Mouse (Mus musculus) cerebellum, adult 11 months (tissue): ENCODE measurements around the gene Aqp11.

ENCODE experiments used
- DNase-seq: peaks from one replicate; pipeline ENCODE4 v3.0.0; 2022

Gene Aqp11

GRCm38 (mm10) chr7:97747176-97747707, 9.2 kb upstream of the Aqp11 start:
- no peak for DNase-seq

DNA sequence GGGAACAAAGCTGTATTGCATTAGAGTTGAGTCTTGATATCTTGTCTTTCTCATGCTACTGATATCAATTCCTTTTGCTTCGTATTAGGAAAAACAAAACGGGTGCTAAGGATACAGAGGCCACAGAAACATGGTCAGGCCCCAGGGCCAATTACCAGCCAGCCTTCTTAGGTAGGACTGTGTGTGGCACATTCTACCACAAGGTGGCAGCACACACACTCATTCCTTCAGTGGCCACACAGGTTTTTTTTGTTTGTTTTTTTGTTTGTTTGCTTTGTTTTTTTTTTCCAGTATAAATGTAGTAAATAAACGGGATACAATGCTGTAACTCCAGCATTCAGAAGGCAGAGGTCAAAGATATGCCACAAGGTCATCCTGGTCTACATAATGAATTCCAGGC, 7.2 kb upstream of the Aqp11 start:
- peak; percentile 47 for DNase-seq

GRCm38 (mm10) chr7:97741756-97742291, 3.7 kb upstream of the Aqp11 start:
- no peak for DNase-seq

DNA sequence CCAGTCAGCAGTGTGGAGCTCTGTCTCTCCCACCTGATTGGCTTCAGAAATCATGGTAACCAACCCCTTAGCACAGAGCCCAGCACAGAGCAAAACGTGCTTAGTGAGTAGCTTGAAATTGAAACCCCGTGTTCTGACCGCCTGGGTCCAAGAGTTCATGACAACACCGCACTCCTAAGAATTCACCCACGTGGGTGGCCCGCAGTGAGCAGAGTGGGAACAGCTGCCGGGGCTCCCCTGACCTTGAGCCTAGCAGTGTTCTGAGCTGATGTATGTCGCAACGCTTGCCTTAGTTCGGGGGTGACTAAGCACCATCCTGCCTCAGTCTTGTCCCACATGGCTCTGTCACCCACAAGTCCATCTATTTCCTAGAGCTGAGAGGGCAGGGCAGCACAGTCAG, 2.9 kb upstream of the Aqp11 start:
- DNase-seq = no peak

- no peak for DNase-seq
Observed at GRCm38 (mm10) chr7:97737256-97737637, 842 bp downstream of the Aqp11 start.

GRCm38 (mm10) chr7:97735886-97736420, 2.1 kb downstream of the Aqp11 start:
- no peak for DNase-seq

DNA sequence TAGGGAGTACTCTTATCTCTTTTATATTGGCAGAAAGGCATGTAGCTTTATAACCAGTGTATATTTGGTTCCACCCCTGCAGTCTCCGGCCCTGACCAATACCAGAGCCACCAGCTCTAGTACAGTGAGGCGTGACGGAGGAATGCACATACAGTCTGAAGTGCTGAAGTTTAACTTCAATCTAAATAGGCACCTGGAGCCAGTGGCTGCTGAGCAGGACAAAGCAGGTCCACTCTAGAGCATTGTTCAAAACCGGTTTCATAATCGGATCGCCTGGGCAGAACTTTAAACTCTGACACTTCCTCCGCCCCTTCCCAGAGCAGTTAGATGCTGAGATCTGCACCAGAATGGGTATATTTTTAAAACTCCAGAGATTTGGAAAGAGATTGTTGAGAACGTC, 3.1 kb downstream of the Aqp11 start:
- no peak for DNase-seq

DNA sequence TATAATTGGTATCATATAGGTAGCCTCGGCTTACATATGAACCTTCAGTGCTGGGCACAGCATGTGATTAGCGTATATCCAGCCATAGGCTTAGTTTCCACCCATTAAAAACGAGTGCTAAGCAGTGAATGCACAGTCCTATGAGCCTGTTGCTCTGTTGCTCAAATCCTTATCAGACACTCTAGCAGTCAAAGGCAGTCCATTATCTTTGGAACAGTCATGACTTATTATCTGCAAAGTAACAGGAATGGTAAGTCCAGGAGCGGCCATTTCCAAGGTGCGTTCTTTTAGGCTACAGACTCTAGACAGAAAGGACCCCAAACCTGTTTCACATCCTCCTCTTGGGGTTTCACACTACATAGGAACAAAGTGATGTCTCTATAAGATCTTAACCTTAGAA, 4.5 kb downstream of the Aqp11 start:
- no peak for DNase-seq

DNA sequence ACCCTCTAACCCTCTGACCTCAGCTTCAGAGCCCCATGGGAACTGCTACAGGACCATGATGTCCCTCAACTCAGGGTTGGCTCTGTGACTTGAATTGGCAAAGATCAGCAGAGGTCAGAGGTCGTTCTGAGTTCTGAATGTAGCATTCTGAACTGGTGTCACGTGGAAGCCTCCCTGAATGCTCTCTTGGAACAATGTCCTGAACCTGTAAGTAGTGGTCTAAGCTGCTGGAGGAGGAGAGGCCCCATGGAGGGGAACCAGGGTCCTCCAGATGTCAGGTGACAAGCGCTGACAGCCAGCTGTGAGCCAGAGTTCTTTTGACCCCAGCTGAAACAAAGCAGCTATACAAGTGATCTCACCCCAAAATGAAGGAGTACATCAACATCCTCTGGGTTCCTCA, 7.7 kb downstream of the Aqp11 start:
- DNase-seq = no peak

DNA sequence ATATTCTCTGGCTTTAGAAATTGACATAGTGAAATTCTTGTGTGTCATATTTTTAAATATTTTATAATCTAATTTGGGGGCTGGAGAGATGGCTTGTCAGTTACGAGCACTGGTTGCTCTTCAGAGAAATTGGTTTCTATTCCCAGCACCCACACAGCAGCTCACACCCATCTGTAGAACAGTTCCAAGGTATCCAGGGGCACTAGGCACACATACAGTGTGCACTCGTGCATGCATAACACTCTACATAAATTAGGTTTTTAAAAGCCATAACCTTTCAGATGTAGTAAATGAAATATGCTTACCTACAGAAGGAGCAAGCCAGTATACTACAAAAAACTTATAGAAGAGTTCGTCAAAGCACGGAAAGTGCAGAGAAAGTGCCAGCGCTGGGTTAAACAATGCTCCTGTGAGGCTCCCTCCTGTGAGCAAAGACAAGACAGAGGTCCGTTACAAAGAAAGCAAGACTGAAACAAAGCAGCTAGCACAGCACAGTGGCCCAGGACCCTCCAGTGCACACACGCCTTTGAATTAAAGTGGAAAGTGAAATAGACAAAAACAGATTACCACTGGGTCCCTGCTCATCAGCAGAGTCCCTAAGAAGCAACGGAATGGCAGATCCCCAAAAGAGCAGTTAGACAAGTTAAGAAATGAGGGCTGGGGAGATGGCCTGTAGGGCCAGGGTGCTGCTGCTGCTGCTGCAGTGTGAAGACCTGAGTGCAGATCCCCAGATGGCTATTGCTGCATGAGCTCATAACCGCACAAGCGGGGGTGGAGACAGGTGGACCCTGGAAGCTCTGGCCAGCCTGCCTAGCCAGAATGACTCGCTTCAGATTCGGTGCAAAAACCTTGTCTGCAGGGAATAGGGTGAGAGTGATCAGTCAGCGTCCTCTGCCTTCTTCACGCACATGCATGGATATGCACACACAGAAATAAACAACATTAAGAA, 9.1 kb downstream of the Aqp11 start:
- DNase-seq = no peak

- DNase-seq = no peak
Observed at GRCm38 (mm10) chr7:97726778-97727177, 11.3 kb downstream of the Aqp11 start.

GRCm38 (mm10) chr7:97726080-97726479, 12.0 kb downstream of the Aqp11 start:
- no peak for DNase-seq

DNA sequence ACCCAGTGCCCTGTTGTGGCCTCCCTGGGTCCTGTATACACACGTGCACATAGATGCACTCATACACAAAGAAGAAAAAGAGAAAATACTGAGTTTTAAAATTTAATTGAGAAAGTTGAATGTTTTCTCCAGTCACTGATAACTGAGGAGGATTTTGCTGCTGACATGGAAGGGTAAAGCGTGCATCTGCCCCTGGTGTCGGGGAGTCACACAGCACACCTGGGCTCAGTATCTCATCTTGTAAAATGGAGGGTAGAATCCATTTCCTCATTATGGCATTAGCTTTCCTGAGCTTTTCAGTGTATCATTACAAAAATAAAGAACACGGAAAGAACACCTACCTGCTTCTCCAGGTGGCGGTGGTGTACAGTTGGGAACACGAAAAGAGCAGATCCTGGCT, 12.7 kb downstream of the Aqp11 start:
- DNase-seq = no peak

- no peak for DNase-seq
Observed at GRCm38 (mm10) chr7:97723646-97724538, 14.2 kb downstream of the Aqp11 start.

DNA sequence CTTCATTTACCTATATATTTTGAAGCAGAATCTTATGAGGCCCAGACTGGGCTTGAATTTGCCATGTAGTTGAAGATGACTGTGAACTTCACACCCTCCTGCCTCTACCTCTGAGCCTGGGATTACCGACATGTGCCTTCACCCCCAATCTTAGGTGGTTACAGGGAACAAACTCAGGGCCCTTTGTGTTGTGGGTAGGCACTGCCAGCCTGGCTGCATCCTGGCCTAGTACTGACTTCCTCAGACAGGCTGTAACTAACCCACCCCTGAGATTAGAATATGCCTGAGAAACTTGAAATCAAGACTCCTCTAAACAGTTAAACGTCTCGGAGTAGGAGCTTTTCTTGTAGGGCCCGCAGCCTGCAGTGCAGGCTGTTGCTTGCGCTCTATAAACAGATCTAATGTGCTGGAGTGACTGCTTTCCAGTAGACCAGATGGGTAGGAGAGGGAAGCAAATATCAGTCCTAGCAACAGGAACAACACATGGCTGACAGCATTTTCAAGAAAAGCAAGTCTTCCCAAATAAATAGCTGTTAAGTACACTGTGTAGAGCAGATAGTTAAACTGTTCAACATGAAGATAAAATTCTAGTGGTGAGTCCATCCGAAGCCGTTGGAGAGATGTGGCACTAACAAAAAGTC, 15.7 kb downstream of the Aqp11 start:
- DNase-seq = no peak

DNA sequence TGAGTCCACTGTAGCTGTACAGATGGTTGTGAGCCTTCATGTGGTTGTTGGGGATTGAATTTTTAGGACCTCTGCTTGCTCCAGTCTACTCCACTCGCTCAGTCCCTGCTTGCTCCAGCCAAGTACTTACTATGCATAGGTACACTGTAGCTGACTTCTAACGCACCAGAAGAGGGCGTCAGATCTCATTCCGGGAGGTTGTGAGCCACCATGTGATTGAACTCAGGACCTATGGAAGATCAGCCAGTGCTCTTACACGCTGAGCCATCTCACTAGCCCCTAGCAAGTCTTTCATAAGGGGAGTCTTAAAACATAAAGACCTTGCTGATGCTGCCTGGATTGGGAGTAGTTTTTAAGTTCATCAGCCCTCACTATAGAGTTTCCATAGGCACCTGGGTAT, 18.0 kb downstream of the Aqp11 start:
- DNase-seq = no peak

DNA sequence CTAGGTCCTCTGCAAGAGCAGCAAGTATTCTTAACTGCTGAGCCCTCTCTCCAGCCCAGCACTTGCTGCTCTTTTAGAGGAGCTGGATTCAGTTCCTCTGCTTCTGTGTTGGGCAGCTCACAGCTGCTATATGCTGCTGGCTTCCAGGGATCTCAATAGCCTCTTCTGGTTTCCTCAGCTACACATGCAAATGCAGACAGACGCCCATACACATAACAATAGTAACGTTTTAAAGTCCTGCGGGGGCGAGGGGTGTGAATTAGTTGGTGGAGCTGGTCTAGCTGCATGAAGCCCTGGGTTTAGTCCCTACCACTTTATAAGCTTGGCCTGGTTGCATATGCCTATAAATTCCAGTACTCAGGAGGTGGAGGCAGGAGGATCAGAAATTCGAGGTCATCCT, 19.0 kb downstream of the Aqp11 start:
- no peak for DNase-seq

DNA sequence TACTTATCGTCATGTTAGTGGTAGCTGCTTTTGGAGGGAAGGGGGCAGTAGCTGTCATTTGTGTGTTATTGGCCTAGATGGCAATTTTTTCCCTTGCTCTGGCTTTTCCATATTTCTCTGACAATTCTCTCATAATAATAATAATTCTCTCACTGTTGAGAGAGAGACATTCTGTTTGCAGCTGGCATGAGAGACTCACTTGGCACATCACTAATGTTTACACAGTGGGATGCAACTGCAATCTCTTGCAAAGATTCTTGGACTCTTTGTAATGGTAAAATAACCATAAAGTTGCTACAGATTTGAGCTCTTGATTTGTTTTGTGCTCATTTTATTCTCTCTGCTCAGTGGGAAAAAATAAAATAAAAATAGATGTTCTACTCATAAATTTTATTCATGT, 20.8 kb downstream of the Aqp11 start:
- DNase-seq = no peak

DNA sequence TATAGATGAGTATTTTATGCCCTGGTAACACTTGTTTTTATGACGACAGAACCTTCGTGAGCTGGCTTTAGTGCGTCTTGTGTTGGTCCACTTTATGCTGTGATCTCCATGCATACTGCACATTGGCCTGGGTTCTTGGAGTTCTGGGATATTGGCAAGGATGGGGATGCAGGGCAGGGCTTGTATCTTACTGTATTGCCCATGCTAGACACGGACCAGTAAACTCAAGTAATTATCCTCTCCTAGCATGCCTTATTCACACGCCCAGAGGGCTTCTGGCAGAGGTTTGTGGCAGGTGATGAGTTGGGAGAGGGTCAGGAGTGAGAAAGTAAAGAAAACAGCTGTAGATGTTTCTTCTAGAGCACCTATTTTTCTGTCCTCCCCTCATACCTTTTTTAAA, 23.4 kb downstream of the Aqp11 start:
- no peak for DNase-seq

- no peak for DNase-seq
Observed at GRCm38 (mm10) chr7:97709204-97709603, 28.9 kb downstream of the Aqp11 start.

DNA sequence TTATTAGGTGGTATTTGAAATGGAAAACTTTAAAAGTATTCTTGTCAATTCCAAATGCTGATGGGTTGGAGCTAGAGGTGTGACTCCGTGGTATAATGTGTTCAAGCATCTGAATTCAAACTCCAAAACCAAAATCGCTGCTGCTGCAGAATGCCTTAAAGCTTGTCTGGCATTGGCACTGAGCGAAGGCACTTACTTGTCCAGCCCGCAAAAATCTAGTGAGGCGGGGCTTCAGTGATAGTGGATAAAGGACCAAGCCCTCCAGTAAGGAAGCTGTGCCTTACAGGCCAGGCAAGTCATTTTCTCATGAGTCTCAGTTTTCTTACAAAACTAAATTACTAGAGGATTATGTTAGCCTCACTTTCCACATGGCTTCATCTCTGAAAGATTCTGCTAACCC, 30.3 kb downstream of the Aqp11 start:
- no peak for DNase-seq

- peak; percentile 29 for DNase-seq
Observed at GRCm38 (mm10) chr7:97707123-97707522, 31.0 kb downstream of the Aqp11 start.

DNA sequence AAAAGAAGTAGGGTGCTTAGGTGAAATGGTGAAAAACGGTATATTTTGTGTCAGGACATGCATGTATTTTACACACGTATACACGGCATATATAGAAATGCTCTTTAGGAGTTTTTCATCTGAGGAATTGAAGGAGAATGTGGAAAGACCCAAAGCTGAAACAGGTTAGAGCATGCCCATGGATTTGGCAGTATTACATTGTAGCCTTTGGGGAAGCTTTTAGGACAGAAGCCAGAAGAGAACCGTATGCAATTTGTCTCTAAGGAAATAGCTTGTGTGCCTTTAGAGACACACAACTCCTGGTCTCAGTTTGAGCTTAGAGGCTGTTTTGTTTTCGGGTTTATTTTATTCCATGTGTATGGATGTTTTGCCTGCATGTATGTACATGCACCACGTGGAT, 37.0 kb downstream of the Aqp11 start:
- no peak for DNase-seq
